Mouse (Mus musculus) MN1 (cell line): ENCODE results near the gene Cttnbp2.

Source experiments
- DNase-seq: peaks from one replicate; pipeline ENCODE4 v3.0.0-alpha.2; 2016; ENCODE audit warnings: low spot score

Gene Cttnbp2

DNA sequence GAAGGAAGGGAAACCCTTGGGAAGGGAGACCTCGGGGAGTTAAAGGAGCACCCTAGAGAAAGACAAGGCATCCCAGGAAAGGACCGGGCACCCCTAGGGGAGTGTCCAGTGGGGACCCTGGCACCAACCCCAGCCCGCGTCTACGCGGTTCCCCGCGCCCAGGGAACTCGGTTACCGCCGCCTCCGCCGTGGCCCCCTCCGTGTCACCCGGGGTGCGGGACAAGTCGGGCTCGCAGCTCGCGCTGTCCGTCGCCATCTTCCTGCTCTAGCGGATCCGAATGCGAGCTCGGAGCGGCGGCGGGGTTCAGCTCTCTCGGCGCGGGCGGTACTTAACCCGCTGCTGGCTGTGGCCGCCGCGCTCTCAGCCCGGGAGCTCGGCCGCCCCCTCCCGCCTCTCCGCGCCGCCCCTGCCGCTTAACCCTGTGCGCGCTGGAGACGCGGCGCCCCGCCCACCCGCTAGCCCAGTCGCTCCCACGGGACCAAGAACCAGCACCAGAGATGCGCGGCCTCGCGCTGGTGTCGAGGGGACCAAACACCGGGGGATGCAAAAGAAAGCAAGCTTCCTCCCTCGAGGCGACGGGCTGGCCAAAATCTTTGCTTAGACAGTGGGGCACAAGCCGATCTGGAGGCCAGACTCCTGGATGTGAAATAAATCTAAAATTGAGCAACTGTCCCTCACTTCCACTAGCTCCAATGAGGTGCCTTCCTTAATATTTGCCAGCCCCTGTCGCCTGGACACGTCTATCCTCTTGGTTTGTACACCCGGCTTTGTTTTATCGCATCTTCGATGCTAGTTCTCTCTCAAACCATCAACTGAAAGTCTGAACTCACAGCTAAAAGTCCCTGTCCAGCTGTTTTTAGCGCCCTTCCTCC, at the start of gene Cttnbp2:
Gene Cttnbp2, minus strand, starts transcription at position 364 of the 873 bp plus-strand sequence.
- DNase-seq = peak; percentile 18

GRCm38 (mm10) chr6:18559019-18559418, 44.4 kb upstream of the Cttnbp2 start:
- no peak for DNase-seq

- no peak for DNase-seq
Observed at GRCm38 (mm10) chr6:18547516-18548465, 33.1 kb upstream of the Cttnbp2 start.

DNA sequence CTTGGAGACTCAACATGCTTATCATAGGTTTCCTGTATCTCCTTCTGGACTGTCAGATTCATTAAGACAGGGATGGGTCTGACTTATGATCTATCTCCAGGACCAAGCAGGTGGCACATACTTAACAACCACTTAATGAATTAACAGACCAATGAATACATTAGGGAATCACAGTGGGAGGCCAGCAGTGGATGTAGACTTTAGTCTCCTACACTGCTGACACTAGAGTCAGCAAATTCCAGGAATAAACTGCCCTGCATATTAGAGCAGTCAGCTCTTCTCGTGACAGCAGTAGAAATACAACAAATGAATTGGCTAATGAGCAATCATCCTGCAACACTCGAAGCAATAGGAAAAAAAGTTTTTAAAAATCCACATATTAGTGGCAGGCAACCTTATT, 29.2 kb upstream of the Cttnbp2 start:
- no peak for DNase-seq

DNA sequence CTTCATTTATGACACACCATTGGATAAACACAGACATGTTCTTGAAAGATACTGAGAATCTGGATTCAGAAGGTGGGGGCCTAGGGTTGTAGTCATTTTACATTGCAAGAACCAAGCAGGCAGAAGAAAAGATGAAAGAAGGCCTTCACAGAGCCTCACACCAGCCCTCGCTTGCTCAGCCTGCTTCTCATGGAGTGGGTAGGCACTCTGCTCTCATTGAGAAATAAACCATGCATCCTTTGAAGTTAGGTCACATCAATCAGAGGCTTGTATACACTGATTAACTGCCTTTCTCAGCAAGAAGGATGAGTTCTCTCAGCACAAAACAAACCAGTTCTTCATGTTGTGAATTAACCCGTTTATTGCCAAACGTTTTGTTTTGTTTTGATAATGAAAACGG, 25.8 kb upstream of the Cttnbp2 start:
- DNase-seq = no peak

DNA sequence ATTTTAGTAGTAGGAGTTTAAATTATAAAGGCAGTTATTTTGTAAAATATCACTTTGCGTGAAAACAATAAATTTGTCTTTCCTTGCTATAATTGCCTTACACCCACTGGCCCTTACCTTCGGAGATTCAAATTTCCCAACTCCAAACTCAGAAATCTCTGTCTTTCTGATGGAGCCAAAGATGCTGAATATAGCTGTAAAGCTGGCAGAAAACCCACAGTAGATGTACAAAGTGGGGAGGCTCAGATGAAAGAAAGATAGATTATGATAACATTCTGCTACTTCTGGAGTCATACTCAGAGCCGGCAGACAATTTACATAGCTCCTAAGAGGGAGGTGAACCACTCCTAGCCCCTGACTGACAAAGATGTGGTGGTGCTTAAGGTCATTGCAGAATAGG, 15.8 kb upstream of the Cttnbp2 start:
- no peak for DNase-seq

DNA sequence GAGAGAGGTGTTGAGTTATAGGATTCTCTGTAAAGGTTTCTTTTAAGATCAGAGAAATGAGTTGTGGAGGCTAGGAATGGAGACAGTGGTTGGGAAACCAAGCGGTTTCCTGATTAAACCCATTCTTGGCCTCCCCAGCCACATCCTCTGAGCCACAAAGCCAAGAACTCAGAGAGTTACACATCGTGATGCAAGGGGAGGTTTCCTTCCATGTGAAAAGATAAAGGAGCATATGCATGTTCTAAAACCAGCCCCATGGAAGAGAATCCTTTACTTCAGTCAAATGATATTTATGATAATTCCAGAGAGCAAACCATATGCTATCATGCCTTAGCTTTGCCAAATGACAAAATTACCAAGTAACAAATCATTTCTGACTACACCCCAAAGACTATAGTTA, 3.0 kb upstream of the Cttnbp2 start:
- no peak for DNase-seq

- DNase-seq = no peak
Observed at GRCm38 (mm10) chr6:18513611-18514473, 801 bp downstream of the Cttnbp2 start.

GRCm38 (mm10) chr6:18511886-18512285, 2.8 kb downstream of the Cttnbp2 start:
- no peak for DNase-seq

GRCm38 (mm10) chr6:18508036-18508435, 6.6 kb downstream of the Cttnbp2 start:
- no peak for DNase-seq

GRCm38 (mm10) chr6:18499833-18500232, 14.8 kb downstream of the Cttnbp2 start:
- no peak for DNase-seq

DNA sequence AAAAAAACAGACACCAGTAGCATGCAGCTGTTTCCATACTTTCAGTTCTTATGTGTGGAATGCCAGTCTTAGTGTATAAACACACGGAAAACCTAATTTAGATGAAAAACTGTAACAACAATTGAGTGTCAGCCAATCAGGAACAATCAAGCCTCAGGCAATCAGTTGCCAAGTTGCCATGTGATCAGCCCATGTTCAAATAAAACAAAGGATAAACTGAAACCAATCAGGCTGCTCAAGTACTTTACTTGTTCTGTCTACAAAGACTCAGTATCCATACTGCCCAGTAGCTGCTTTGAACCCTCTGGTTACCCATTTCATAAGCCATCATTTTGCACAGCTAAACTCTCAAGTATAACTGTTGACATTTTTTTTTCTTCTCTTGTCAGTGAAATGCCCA, 21.7 kb downstream of the Cttnbp2 start:
- DNase-seq = no peak

DNA sequence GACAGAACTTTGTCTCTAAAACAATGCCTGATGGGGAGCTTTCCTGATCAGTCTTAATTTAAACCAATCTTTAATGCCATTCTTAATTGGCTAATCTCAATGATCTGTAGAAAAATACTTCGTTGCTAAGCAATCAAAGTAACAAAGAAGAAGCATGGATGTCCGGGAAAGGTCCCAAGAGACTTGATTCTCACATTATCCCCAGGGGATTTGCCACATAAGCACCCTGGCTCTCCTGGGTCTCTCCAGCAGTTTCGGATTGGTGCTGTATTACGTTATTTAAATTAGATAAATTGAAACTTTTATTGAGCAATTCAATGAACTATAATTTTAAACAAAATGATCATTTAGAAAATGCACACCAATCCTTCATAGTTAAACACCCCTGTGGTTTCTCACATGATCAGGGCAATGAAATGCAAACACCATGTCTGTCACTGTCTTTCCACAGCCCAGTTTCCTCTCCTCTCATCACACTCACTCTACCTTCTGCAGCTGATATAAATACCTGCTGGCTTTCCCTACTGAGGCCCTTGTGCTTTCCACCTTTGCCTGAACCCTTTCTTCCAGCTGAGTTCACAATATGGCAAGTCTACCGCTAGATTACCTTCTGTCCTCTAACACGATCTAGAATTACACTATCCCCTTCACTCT, 22.3 kb downstream of the Cttnbp2 start:
- no peak for DNase-seq

GRCm38 (mm10) chr6:18485087-18485486, 29.6 kb downstream of the Cttnbp2 start:
- DNase-seq = no peak

- DNase-seq = no peak
Observed at GRCm38 (mm10) chr6:18484061-18484460, 30.6 kb downstream of the Cttnbp2 start.

GRCm38 (mm10) chr6:18482546-18482945, 32.1 kb downstream of the Cttnbp2 start:
- DNase-seq = no peak

DNA sequence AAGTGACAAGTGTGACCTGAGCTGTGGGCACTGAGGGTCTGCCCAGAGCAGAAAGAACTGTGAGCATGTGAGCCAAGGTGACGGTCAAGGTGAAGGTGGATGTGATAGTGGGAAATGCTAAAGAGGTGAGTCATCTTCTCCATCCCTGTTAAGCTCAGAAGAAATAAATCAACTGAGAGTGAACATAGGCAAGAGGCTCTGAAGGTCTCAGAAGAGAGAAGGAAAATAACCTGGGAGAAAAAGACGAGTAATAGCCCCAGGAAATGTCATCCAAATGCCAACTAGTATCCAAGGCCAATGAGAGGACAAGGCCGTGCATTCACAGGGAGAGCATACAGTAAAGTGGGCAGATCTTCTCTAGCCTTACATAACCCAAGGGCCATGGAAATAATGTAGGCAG, 32.9 kb downstream of the Cttnbp2 start:
- no peak for DNase-seq

DNA sequence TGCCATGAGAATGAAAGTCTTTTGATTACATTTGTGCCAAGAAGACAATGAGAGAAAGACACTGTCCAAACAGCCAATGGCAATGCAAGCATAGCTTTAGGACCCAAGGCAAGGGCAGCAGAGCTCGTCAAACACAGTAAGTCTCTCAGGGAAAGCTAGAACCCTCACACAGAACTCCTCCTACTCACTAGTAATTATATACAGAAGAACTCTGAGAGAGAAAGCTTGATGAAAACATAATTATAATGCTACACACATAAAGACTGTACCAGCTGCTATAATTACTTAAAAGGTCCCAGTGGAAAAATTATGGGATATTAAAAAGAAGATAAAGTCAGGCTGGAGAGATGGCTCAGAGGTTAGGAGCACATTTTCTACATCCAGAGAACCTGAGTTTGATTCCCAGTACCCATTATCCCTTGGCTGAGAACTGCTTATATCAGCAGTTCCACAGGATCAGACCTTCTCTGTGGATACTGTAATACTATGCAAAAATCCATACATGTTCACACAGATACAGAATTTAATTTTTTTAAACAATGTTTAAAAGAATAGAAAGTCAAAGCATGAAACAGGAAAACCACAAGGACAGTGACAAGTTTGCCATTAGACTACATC, 37.2 kb downstream of the Cttnbp2 start:
- DNase-seq = no peak

- DNase-seq = no peak
Observed at GRCm38 (mm10) chr6:18474983-18475382, 39.7 kb downstream of the Cttnbp2 start.

- no peak for DNase-seq
Observed at GRCm38 (mm10) chr6:18474541-18474940, 40.1 kb downstream of the Cttnbp2 start.

GRCm38 (mm10) chr6:18469206-18469605, 45.4 kb downstream of the Cttnbp2 start:
- DNase-seq = no peak
